Mouse (Mus musculus) cerebellum, adult 2 months (tissue): Measurements from ENCODE around the gene Apobec2.

Source experiments
- CTCF ChIP-seq: fragments of 200-500 bp; IDR thresholded peaks from 2 replicates; pipeline ENCODE4 v1.5.1; 2011; ENCODE audit warnings: low read depth, mild to moderate bottlenecking, control low read depth, low read length, moderate library complexity, borderline replicate concordance; ENCODE audit not compliant: insufficient read depth
- POLR2A ChIP-seq: fragments of 200-500 bp; IDR thresholded peaks from 2 replicates; pipeline ENCODE4 v1.6.1; 2011; ENCODE audit warnings: low read length, control low read depth, borderline replicate concordance; ENCODE audit not compliant: insufficient read depth

- TF ChIP-seq CTCF (peak; percentile 35; the same call in 1 of the 2 replicates), POLR2A (no peak)
These were observed 10.2 kb upstream of the Apobec2 start for GRCm38 (mm10) chr17:48442745-48443457.
